Mouse (Mus musculus) C2C12 (cell line): ENCODE results near the gene Nup88.

ENCODE experiments used
- CTCF ChIP-seq: IDR thresholded peaks from one replicate; pipeline ENCODE4 v1.5.1; 2011; ENCODE audit not compliant: control insufficient read depth, insufficient read depth, insufficient read length
- MAX ChIP-seq: IDR thresholded peaks from one replicate; pipeline ENCODE4 v1.6.1; 2011; ENCODE audit warnings: mild to moderate bottlenecking, control low read depth
- MYOD1 ChIP-seq: IDR thresholded peaks from one replicate; pipeline ENCODE4 v1.6.1; 2011; ENCODE audit warnings: low read depth; ENCODE audit not compliant: control insufficient read depth, insufficient read length
- MYOG ChIP-seq: IDR thresholded peaks from one replicate; pipeline ENCODE4 v1.6.1; 2011; ENCODE audit not compliant: control insufficient read depth, insufficient read length; ENCODE audit errors: extremely low read depth
- USF1 ChIP-seq: IDR thresholded peaks from one replicate; pipeline ENCODE4 v1.6.1; 2011; ENCODE audit warnings: low read depth, mild to moderate bottlenecking, control low read depth, moderate library complexity

DNA sequence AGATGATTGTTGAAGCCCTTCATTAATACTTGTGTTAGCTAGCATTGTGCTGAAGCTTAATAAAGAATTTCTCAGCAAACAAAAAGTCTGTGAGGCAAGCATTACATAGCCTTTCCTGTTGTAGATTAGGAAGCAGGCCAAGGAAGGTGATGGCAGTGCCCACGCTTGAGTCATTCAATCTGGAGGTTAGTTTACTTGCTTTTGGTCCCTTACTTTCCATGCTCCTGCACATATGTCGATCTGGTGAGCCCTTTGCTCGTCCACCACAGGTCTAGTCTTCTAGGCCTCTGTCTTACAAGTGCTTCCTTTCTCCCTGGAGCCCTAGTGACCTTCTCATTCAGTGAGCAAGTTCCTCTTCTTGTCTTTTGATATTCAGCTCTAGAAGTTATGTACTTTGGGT lies 63.1 kb downstream of the Nup88 start:
- no peak for TF ChIP-seq USF1
- TF ChIP-seq MYOG, result no peak
- TF ChIP-seq CTCF, result no peak
- no peak for TF ChIP-seq MYOD1
- TF ChIP-seq MAX, result no peak
